Mouse (Mus musculus) stomach, postnatal 0 days (tissue): ENCODE measurements around the gene Dand5. TPM values are rescaled to one million over a fixed set of nuclear protein-coding genes. Genes with fewer than 3 reads are reported as not detected.

Experiments used
- ATAC-seq: fragments of 200-750 bp; cut with Nextera tagmentation; 2 replicates; pipeline ENCODE4 v1.8.0; 2017; ENCODE audit not compliant: low FRiP score, low TSS enrichment
- DNase-seq: peaks from one replicate; pipeline ENCODE4 v3.0.0-alpha.2; 2016; ENCODE audit warnings: low spot score
- H3K27ac ChIP-seq: fragments of 300-500 bp; sonication (generic); replicated peaks from 2 replicates; pipeline ENCODE4 v1.5.1; 2014; ENCODE audit warnings: mild to moderate bottlenecking, control low read depth
- H3K27me3 ChIP-seq: fragments of 300-500 bp; sonication (generic); 2 replicates; pipeline ENCODE4 v1.6.1; 2014; ENCODE audit warnings: low read length; ENCODE audit not compliant: control insufficient read depth, insufficient read depth
- H3K36me3 ChIP-seq: fragments of 300-500 bp; sonication (generic); 2 replicates; pipeline ENCODE4 v1.6.1; 2014; ENCODE audit warnings: low read length, mixed read lengths; ENCODE audit not compliant: control insufficient read depth, insufficient read depth
- H3K4me1 ChIP-seq: fragments of 300-500 bp; sonication (generic); replicated peaks from 2 replicates; pipeline ENCODE4 v1.6.1; 2014; ENCODE audit warnings: antibody characterized with exemption; ENCODE audit not compliant: control insufficient read depth, insufficient read depth
- H3K4me2 ChIP-seq: fragments of 300-500 bp; sonication (generic); replicated peaks from 2 replicates; pipeline ENCODE4 v1.6.1; 2014; ENCODE audit warnings: low read depth, mild to moderate bottlenecking, control low read depth, moderate library complexity
- H3K4me3 ChIP-seq: fragments of 300-500 bp; sonication (generic); 2 replicates; pipeline ENCODE4 v1.5.1; 2014; ENCODE audit warnings: low read depth, low read length, control low read depth
- H3K9ac ChIP-seq: fragments of 300-500 bp; sonication (generic); 2 replicates; pipeline ENCODE4 v1.6.1; 2014; ENCODE audit warnings: mild to moderate bottlenecking, low read length, control low read depth, mixed read lengths
- H3K9me3 ChIP-seq: fragments of 300-500 bp; sonication (generic); 2 replicates; pipeline ENCODE4 v1.6.1; 2016; ENCODE audit warnings: low read length; ENCODE audit not compliant: control insufficient read depth
- CTCF ChIP-seq: IDR thresholded peaks from 2 replicates; pipeline ENCODE4 v1.5.1; 2016; ENCODE audit warnings: antibody characterized with exemption, low read depth, mild to moderate bottlenecking, moderate library complexity
- EP300 ChIP-seq: optimal IDR thresholded peaks from 2 replicates; pipeline ENCODE3; 2016; ENCODE audit warnings: antibody characterized with exemption
- WGBS: fragments of 180-500 bp; shearing (Covaris S2); extraction: QIAGEN DNeasy Blood & Tissue Kit; methylation state at CpG from one replicate; pipeline ENCODE4 v1.1.7; 2014; 5-methylcytosine and 5-hydroxymethylcytosine counted together
- polyA plus RNA-seq: library from polyadenylated mRNA; unstranded; fragments of >200 nt; fragmentation: Nextera tagmentation; extraction: Ambion mirVana; gene quantifications from 2 replicates; pipeline ENCODE4 v1.2.1, GENCODE M21; 2015

The Dand5 gene
- 3.3 TPM in 2 replicates for polyA plus RNA-seq

DNA sequence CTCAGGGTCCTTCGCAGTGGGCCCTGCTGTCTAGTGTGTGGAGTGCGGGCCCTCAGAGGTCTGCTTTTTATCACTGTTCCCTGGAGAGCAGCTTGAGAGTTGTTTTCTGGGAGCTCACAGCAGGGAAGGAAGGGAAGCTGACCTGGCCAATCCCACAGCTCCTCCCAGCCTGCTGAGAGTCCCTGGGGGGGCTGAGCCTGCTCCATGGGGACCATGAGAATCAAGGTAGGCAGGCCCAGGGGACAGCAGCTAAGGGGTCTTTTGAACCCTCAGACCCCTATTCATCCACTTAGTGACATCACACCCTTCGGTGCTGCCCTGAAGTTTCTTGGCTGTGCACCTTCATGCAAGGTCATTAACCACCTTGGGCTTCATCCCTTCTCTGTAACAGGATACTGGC is at the start of gene Dand5:
Gene Dand5 (minus strand): TSS at position 101 of the 400 bp plus-strand sequence.
- Histone ChIP-seq H3K9ac (no peak within 1 kb of the TSS), H3K4me3 (no peak within 1 kb of the TSS), H3K27ac (no peak within 1 kb of the TSS), H3K9me3 (no peaks in the 10 kb centered on the region), H3K27me3 (no peaks in the 10 kb centered on the region), H3K4me1 (no peaks in the 10 kb centered on the region), H3K4me2 (0 out of 2 replicates have a peak within 1 kb of the TSS, but pooled peaks have one; percentile 0), H3K36me3 (no peaks in the 10 kb centered on the region)
- TF ChIP-seq CTCF (no peak), EP300 (no peak)
- ATAC-seq (no peak), DNase-seq (no peak)
- WGBS, result 59% methylated on average over 3 of the region's 3 CpGs

DNA sequence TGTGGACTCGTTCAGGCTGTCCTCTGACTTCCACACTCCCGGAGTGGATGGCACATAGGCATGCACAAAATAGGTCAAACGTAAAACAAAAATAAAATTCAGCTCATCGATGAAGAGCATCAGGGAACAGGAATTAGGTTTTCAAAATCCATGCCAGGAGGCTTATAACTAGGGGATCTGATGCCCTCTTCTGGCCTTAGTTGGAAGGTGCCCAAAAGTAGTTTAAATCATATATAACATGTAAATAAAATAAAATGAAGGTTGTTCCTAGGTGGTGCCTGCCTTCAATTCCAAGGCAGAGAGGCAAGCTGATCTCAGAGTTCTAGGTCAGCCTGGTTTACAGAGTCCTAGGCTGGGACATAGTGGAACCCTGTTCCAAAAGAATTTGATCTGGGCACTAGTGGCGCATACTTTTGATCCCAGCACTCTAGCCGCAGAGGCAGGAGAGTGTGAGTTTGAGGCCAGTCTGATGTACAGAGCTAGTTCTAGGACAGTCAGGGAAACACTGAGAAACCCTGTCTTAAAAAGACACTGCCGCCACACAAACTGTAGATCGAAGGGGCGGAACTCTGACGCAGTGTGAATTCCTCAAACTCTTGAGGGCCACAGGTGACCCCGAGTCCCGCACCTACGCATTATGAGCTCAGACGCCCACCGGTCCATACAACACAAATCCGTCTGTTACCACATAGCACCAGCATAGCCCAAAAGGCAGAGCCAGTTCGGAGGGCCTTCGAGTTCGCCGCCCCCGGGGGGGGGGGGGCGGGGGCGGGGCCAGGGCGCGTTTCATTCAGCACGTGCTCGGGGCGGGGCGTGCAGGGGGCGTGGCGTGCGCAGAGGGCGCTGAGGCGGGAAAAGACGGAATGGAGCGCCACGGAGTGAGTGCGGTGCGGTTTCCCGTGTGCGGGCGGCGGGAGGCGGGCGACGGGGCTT is 49.0 kb upstream of the Dand5 start, which contains the start of gene Syce2:
Gene Syce2 (plus strand): TSS at position 736 of the 933 bp plus-strand sequence.
- peak; percentile 89 for DNase-seq
- H3K4me1 ChIP-seq, result peaks cover 5% of the 10 kb centered on the region
- peaks cover 22% of the 10 kb centered on the region for H3K36me3 ChIP-seq
- H3K4me2 ChIP-seq, result peak within 1 kb of the TSS; percentile 99
- TF ChIP-seq CTCF (peak; percentile 60), EP300 (no peak)
- peak within 1 kb of the TSS; percentile 64 for H3K9ac ChIP-seq
- peak within 1 kb of the TSS; percentile 46 for H3K4me3 ChIP-seq
- 14% methylated on average over 34 of the region's 46 CpGs for WGBS
- H3K9me3 ChIP-seq, result no peaks in the 10 kb centered on the region
- ATAC-seq, result peak; percentile 61
- H3K27ac ChIP-seq, result no peak within 1 kb of the TSS; the same call in 1 of the 2 replicates
- H3K27me3 ChIP-seq, result no peaks in the 10 kb centered on the region

DNA sequence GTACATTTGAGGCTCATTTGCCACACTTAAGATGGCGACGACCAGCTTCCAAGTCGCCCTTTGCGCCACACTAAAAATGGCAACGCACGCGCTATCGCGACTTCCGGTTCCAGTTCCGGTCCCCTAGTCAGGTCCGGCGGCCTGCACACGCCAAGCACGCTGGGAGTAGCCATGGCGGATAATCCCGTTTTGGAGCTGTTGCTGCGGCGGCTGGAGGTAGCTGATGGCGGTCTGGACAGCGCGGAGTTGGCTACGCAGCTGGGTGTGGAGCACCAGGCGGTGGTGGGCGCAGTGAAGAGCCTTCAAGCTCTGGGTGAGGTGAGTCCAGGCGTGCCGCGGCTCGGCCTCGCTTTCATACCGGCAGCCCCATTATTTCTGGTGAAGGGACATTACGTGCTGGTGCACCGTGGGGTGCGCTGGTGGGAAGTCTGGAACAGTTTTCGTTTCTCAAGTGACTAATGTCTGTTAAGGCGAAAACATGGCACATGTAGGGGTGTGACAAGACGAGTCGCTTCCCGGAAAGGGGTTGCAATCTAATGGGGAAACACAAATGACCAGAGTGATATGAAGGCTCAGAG is 34.3 kb upstream of the Dand5 start, which contains the start of gene Farsa:
Gene Farsa (plus strand): TSS at position 126 of the 578 bp plus-strand sequence.
- Histone ChIP-seq H3K9ac (peak within 1 kb of the TSS; percentile 84), H3K36me3 (no peaks in the 10 kb centered on the region; the same call in 1 of the 2 replicates), H3K27me3 (no peaks in the 10 kb centered on the region), H3K27ac (peak within 1 kb of the TSS; percentile 67), H3K4me3 (peak within 1 kb of the TSS; percentile 65), H3K9me3 (no peaks in the 10 kb centered on the region), H3K4me1 (peaks cover 10% of the 10 kb centered on the region), H3K4me2 (peak within 1 kb of the TSS; percentile 81)
- ATAC-seq (peak; percentile 94), DNase-seq (peak; percentile 93)
- under 1% methylated on average over 39 of the region's 39 CpGs for WGBS
- TF ChIP-seq EP300 (no peak), CTCF (no peak)

DNA sequence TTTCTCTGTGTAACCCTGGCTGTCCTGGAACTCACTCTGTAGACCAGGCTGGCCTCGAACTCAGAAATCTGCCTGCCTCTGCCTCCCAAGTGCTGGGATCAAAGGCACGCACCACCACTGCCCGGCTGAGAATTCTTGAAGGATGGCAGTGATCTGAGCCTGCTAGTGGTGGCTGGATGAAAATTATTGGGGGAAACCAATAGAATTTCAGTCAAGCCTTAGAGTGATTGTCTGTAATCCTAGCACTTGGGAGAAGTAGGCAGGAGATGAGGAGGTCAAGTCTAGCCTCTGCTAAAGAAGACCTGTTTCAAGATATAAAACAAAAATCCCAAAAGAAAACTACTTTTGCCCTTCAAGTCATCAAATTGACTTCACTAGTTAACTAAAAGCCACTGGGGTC is 33.8 kb upstream of the Dand5 start:
- Histone ChIP-seq H3K9me3 (no peaks in the 10 kb centered on the region), H3K4me2 (no peak overlapping the region), H3K4me1 (peaks cover 10% of the 10 kb centered on the region), H3K36me3 (no peaks in the 10 kb centered on the region; the same call in 1 of the 2 replicates), H3K4me3 (no peak overlapping the region), H3K9ac (no peak overlapping the region), H3K27ac (no peak overlapping the region), H3K27me3 (no peaks in the 10 kb centered on the region)
- TF ChIP-seq EP300 (no peak), CTCF (no peak)
- 89% methylated on average over 3 of the region's 3 CpGs for WGBS
- ATAC-seq (peak; percentile 7), DNase-seq (no peak)

DNA sequence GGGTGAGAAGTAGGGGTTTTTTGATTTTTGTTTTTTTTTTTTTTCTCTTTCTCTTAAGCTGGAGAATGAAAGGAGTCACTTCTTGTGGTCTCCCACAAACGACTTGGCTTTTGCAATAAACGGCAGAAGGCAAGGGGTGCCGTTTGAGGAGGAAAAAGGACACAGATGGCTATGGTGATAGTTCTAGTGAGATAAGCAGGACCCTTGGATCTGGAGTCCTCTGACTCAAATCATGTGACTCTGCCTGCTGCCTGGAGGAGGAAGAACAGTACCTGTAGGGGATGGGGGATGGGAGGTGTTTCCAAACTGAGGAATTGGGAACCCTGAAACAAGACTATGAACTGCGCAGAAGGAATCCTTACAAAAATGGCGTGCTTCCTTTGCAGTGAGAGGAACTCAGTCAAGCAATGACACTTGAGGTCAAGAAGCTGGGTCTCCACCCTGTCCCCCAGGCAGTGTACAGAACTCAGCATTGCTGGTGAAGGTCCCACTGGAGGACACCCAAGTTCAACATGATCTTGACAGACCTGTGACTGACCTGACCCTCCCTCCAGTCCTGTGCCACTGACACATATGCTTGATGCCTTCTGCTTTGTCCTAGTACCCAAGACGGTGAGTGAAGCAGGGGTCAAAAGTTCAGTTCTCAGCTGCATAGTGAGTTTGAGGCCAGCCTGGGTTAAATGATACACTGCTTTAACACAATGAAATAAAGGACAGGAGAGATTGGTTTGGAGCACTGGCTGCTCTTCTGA is 25.2 kb upstream of the Dand5 start:
- TF ChIP-seq CTCF (no peak), EP300 (no peak)
- Histone ChIP-seq H3K4me2 (peak overlapping the region; percentile 74), H3K9me3 (no peaks in the 10 kb centered on the region), H3K27me3 (no peaks in the 10 kb centered on the region), H3K36me3 (peaks cover 17% of the 10 kb centered on the region), H3K4me3 (peak overlapping the region; percentile 53; the same call in 1 of the 2 replicates), H3K4me1 (peaks cover 7% of the 10 kb centered on the region; the same call in 1 of the 2 replicates), H3K9ac (peak overlapping the region; percentile 75; the same call in 1 of the 2 replicates), H3K27ac (peak overlapping the region; percentile 78; the same call in 1 of the 2 replicates)
- ATAC-seq (no peak), DNase-seq (no peak)
- 40% methylated on average over 6 of the region's 6 CpGs for WGBS
